Mouse (Mus musculus) brain, embryonic 14.5 days (tissue): ENCODE measurements around the gene Rbl1.

ENCODE experiments used
- CTCF ChIP-seq: fragments of 200-500 bp; IDR thresholded peaks from 2 replicates; pipeline ENCODE4 v1.5.1; 2012; ENCODE audit warnings: inconsistent platforms, mild to moderate bottlenecking, moderate library complexity, borderline replicate concordance; ENCODE audit not compliant: insufficient read depth, insufficient read length; ENCODE audit errors: extremely low read depth
- POLR2A ChIP-seq: fragments of 200-500 bp; IDR thresholded peaks from 2 replicates; pipeline ENCODE4 v1.6.1; 2012; ENCODE audit warnings: mild to moderate bottlenecking, inconsistent platforms, borderline replicate concordance; ENCODE audit not compliant: poor library complexity, insufficient read depth, insufficient read length, severe bottlenecking; ENCODE audit errors: extremely low read depth

GRCm38 (mm10) chr2:157170166-157170565, 34.2 kb downstream of the Rbl1 start:
- TF ChIP-seq CTCF (no peak), POLR2A (no peak)
